Comparison of ENCODE assay signal across 12 mouse cellular contexts in genomic region chr6:87737921-87738626, GRCm38 (mm10). TPM values are rescaled to one million over a fixed set of nuclear protein-coding genes. Genes with fewer than 3 reads are reported as not detected.
DNase-seq lines count a peak whose midpoint lies in the region; ATAC-seq and TF ChIP-seq lines count a peak whose summit lies in the region.
"Had no signal": no experiment of that assay in that cellular context is flagged by ENCODE, and none has a peak within 500 bp of the region (broad histone marks: within the 10 kb centered on the region; RNA-seq: fewer than 3 reads in every experiment).

No protein-coding gene starts in this region.

- no peak overlapping the region for H3K4me3 ChIP-seq in intestine, postnatal 0 days (ENCODE audit: low read depth, low read length)
- H3K4me3 ChIP-seq in intestine, embryonic 15.5 days (replicated peaks) = no peak overlapping the region
- H3K4me3 ChIP-seq in embryonic facial prominence, embryonic 11.5 days (ENCODE audit: low read depth, low read length) = no peak overlapping the region

- no peak overlapping the region for H3K4me2 ChIP-seq in intestine, postnatal 0 days (replicated peaks; ENCODE audit: low read depth)
- H3K4me2 ChIP-seq in intestine, embryonic 15.5 days (replicated peaks) = no peak overlapping the region
- H3K4me2 ChIP-seq in embryonic facial prominence, embryonic 11.5 days (ENCODE audit: low read depth, low read length) = no peak overlapping the region

- 79% methylated on average over 4 of the region's 4 CpGs for WGBS in intestine, postnatal 0 days
- WGBS in intestine, embryonic 15.5 days = 65% methylated on average over 4 of the region's 4 CpGs
- 39% methylated on average over 4 of the region's 4 CpGs for WGBS in embryonic facial prominence, embryonic 11.5 days

- no peaks in the 10 kb centered on the region for H3K4me1 ChIP-seq in intestine, postnatal 0 days (replicated peaks; ENCODE audit: control insufficient read depth, insufficient read depth, low read length)
- H3K4me1 ChIP-seq in intestine, embryonic 15.5 days (replicated peaks) = no peaks in the 10 kb centered on the region; the same call in 1 of the 2 replicates
- H3K4me1 ChIP-seq in embryonic facial prominence, embryonic 11.5 days (ENCODE audit: control insufficient read depth, insufficient read depth, low read length) = no peaks in the 10 kb centered on the region

- H3K36me3 ChIP-seq in intestine, postnatal 0 days (ENCODE audit: control insufficient read depth, insufficient read depth) = no peaks in the 10 kb centered on the region
- no peaks in the 10 kb centered on the region for H3K36me3 ChIP-seq in intestine, embryonic 15.5 days
- no peaks in the 10 kb centered on the region for H3K36me3 ChIP-seq in embryonic facial prominence, embryonic 11.5 days (replicated peaks; ENCODE audit: control insufficient read depth, insufficient read depth, low read depth, low read length)

- no peak overlapping the region for H3K27ac ChIP-seq in intestine, postnatal 0 days (ENCODE audit: low read depth, low read length)
- H3K27ac ChIP-seq in intestine, embryonic 15.5 days = no peak overlapping the region
- H3K27ac ChIP-seq in embryonic facial prominence, embryonic 11.5 days (replicated peaks; ENCODE audit: low read depth, low read length) = 0 out of 2 replicates have a peak overlapping the region, but pooled peaks have one; percentile 7

- ATAC-seq in intestine, postnatal 0 days = no peak
- no peak for ATAC-seq in intestine, embryonic 15.5 days
- peak; percentile 80 for ATAC-seq in embryonic facial prominence, embryonic 11.5 days (replicated peaks; ENCODE audit: insufficient number of reproducible peaks, low FRiP score, low TSS enrichment, low read depth)

- no peaks in the 10 kb centered on the region for H3K9me3 ChIP-seq in intestine, postnatal 0 days (ENCODE audit: control insufficient read depth)
- H3K9me3 ChIP-seq in intestine, embryonic 15.5 days = no peaks in the 10 kb centered on the region
- no peaks in the 10 kb centered on the region for H3K9me3 ChIP-seq in embryonic facial prominence, embryonic 11.5 days (replicated peaks; ENCODE audit: control insufficient read depth, low read length)

- peak; percentile 34 for TF ChIP-seq CTCF in intestine, postnatal 0 days (IDR thresholded peaks at IDR 0.05; ENCODE audit: low read depth)

- H3K9ac ChIP-seq in intestine, postnatal 0 days (ENCODE audit: low read depth, low read length) = no peak overlapping the region
- no peak overlapping the region for H3K9ac ChIP-seq in intestine, embryonic 15.5 days
- no peak overlapping the region for H3K9ac ChIP-seq in embryonic facial prominence, embryonic 11.5 days (replicated peaks; ENCODE audit: low read length)

- peak; percentile 11 for DNase-seq in Muller cell, postnatal 12 days (ENCODE audit: inconsistent ontology term)
- DNase-seq in embryonic facial prominence, embryonic 11.5 days (ENCODE audit: low spot score) = no peak
- peak; percentile 76 for DNase-seq in mesoderm, embryonic 11.5 days (ENCODE audit: low read depth, low spot score)
- DNase-seq in ovary, postnatal 10 days (ENCODE audit: low spot score) = no peak
- DNase-seq in cerebellum, postnatal 10 days = no peak
- DNase-seq in urinary bladder, adult 18-20 months (ENCODE audit: low spot score in 2 of 2) = no peak
- DNase-seq: adrenal gland, adult 8-10 months; cerebellum, adult 9-11 months; right cerebral cortex, adult 18-20 months had no signal

- H3K27me3 ChIP-seq in intestine, postnatal 0 days (replicated peaks; ENCODE audit: control insufficient read depth, insufficient read depth, low read length) = peaks cover 9% of the 10 kb centered on the region; the same call in 1 of the 2 replicates
- H3K27me3 ChIP-seq in intestine, embryonic 15.5 days (replicated peaks) = peaks cover 7% of the 10 kb centered on the region
- H3K27me3 ChIP-seq in embryonic facial prominence, embryonic 11.5 days (ENCODE audit: control insufficient read depth, insufficient read depth, low read length) = peaks cover 10% of the 10 kb centered on the region

RNA-seq across cellular contexts. Expression of gene Efcc1, which starts 7.4 kb away (rescaled TPM):
- polyA plus RNA-seq in intestine, postnatal 0 days (2015; fragmentation: Nextera tagmentation; extraction: Ambion mirVana) = 0.86 and 0.98 TPM in 2 replicates
- 0.90 and 1.0 TPM in 2 replicates for polyA plus RNA-seq in intestine, embryonic 15.5 days (2015; fragmentation: Nextera tagmentation; extraction: Ambion mirVana)
- 0.49 and 0.86 TPM in 2 replicates for polyA plus RNA-seq in embryonic facial prominence, embryonic 11.5 days (2014; fragmentation: Nextera tagmentation; extraction: Ambion mirVana)

RNA-seq across cellular contexts. Expression of gene Gp9, which starts 39.8 kb away (rescaled TPM):
- 2.1 and 2.3 TPM in 2 replicates for polyA plus RNA-seq in intestine, postnatal 0 days (2015; fragmentation: Nextera tagmentation; extraction: Ambion mirVana)
- 1.4 and 2.2 TPM in 2 replicates for polyA plus RNA-seq in intestine, embryonic 15.5 days (2015; fragmentation: Nextera tagmentation; extraction: Ambion mirVana)
- 1.9 and 3.0 TPM in 2 replicates for polyA plus RNA-seq in embryonic facial prominence, embryonic 11.5 days (2014; fragmentation: Nextera tagmentation; extraction: Ambion mirVana)
- polyA plus RNA-seq: testis, adult 2 months had no signal

Comparison
In these comparisons a context has a peak if more than half of its experiments do, and no peak if none do; other contexts are left out.
1. DNase-seq: peak in Muller cell, postnatal 12 days (single experiment) and mesoderm, embryonic 11.5 days (single experiment); none in embryonic facial prominence, embryonic 11.5 days (single experiment), ovary, postnatal 10 days (single experiment), cerebellum, postnatal 10 days (0 of 2) and urinary bladder, adult 18-20 months (0 of 2).